Mouse (Mus musculus) spleen, postnatal 10 days (tissue): ENCODE measurements around the gene Ets1.

Source experiments
- DNase-seq, 2 experiments: peaks; one replicate each; pipeline ENCODE4 v3.0.0; 2021 to 2022; ENCODE audit warnings: low spot score in 2 of 2

The Ets1 gene

GRCm38 (mm10) chr9:32730001-32730655, 94.1 kb downstream of the Ets1 start:
- DNase-seq, result no peak

- DNase-seq, result no peak
Observed at GRCm38 (mm10) chr9:32730656-32731590, 94.9 kb downstream of the Ets1 start.

- no peak for DNase-seq
Observed at GRCm38 (mm10) chr9:32731787-32732186, 95.8 kb downstream of the Ets1 start.

- DNase-seq, result no peak
Observed at GRCm38 (mm10) chr9:32735071-32735470, 99.0 kb downstream of the Ets1 start.

- DNase-seq, result no peak
Observed at GRCm38 (mm10) chr9:32736051-32736450, 100.0 kb downstream of the Ets1 start.

- DNase-seq, result no peak
Observed at GRCm38 (mm10) chr9:32739988-32740387, 104.0 kb downstream of the Ets1 start.

- DNase-seq, result no peak
Observed at GRCm38 (mm10) chr9:32740751-32741387, 104.8 kb downstream of the Ets1 start.

GRCm38 (mm10) chr9:32741681-32742080, 105.7 kb downstream of the Ets1 start:
- no peak for DNase-seq

GRCm38 (mm10) chr9:32743157-32743556, 107.1 kb downstream of the Ets1 start:
- DNase-seq, result no peak

GRCm38 (mm10) chr9:32743642-32744161, 107.7 kb downstream of the Ets1 start:
- no peak for DNase-seq

GRCm38 (mm10) chr9:32744288-32744687, 108.3 kb downstream of the Ets1 start:
- DNase-seq, result no peak

GRCm38 (mm10) chr9:32745079-32745763, 109.2 kb downstream of the Ets1 start:
- no peak for DNase-seq

GRCm38 (mm10) chr9:32745998-32746397, 110.0 kb downstream of the Ets1 start:
- no peak for DNase-seq

- DNase-seq, result no peak
Observed at GRCm38 (mm10) chr9:32746615-32747014, 110.6 kb downstream of the Ets1 start.

- peak in 1 of 2 experiments; percentile 60 for DNase-seq
Observed at GRCm38 (mm10) chr9:32747624-32748023, 111.6 kb downstream of the Ets1 start.

- no peak for DNase-seq
Observed at GRCm38 (mm10) chr9:32748552-32748951, 112.5 kb downstream of the Ets1 start.

GRCm38 (mm10) chr9:32749721-32750480, 113.9 kb downstream of the Ets1 start:
- DNase-seq, result no peak

- no peak for DNase-seq
Observed at GRCm38 (mm10) chr9:32752602-32753001, 116.6 kb downstream of the Ets1 start.

- DNase-seq, result no peak
Observed at GRCm38 (mm10) chr9:32754311-32754710, 118.3 kb downstream of the Ets1 start.

- DNase-seq, result no peak
Observed at GRCm38 (mm10) chr9:32756002-32756401, 120.0 kb downstream of the Ets1 start.
